Mouse (Mus musculus): Measurements from ENCODE around the gene Med23. TPM values are rescaled to one million over a fixed set of nuclear protein-coding genes. Genes with fewer than 3 reads are reported as not detected.
A peak's percentile ranks its signal among the peaks of the same experiment; 100 is the strongest.

Gene Med23
- 22.3 and 26.7 TPM in 2 replicates for total RNA-seq (2021)
- long read RNA-seq, experiment 1, full-length matches to known transcripts = 4 of 6 reads
- long read RNA-seq, experiment 1, partial matches to known transcripts = 1 of 6 reads
- long read RNA-seq, experiment 1, other reads (novel, unspliced or antisense) = 1 of 6 reads
- long read RNA-seq, experiment 2, full-length matches to known transcripts = 3 of 7 reads
- long read RNA-seq, experiment 2, partial matches to known transcripts = 4 of 7 reads
- long read RNA-seq, experiment 2, other reads (novel, unspliced or antisense) = 0 of 7 reads

- peak; percentile 98 for DNase-seq
Measured at GRCm38 (mm10) chr10:24869760-24870290, at the start of gene Med23. TSS of gene Med23 (plus strand) at chr10:24869986.

GRCm38 (mm10) chr10:24821990-24822676 is 47.7 kb upstream of the Med23 start:
- no peak for DNase-seq

GRCm38 (mm10) chr10:24822842-24823241 is 46.9 kb upstream of the Med23 start:
- DNase-seq = no peak

GRCm38 (mm10) chr10:24823265-24823664 is 46.5 kb upstream of the Med23 start:
- no peak for DNase-seq

GRCm38 (mm10) chr10:24823697-24824535 is 45.9 kb upstream of the Med23 start:
- DNase-seq = no peak

DNA sequence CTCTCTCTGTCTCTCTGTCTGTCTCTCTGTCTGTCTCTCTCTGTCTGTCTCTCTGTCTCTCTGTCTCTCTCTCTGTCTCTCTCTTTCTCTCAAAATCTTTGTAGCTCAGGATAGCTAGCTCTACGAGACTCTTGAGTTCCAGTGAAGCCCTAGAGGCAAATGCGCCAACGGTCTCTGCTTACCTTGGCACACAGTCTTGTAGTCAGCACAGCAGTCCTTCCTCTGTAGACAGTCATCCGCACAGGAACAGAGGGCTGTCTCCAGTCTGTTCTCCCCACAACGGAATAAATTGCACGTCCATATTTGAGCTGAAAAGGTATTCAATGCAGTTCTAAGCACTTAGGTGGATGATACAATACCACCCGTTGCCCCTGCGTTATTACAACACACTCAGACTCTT is 45.2 kb upstream of the Med23 start:
- DNase-seq = no peak

- no peak for DNase-seq
Measured at GRCm38 (mm10) chr10:24825456-24826081, 44.2 kb upstream of the Med23 start.

- peak; percentile 31 for DNase-seq
Measured at GRCm38 (mm10) chr10:24826130-24826529, 43.7 kb upstream of the Med23 start.

- DNase-seq = no peak
Measured at GRCm38 (mm10) chr10:24828136-24828535, 41.6 kb upstream of the Med23 start.

- no peak for DNase-seq
Measured at GRCm38 (mm10) chr10:24830448-24830847, 39.3 kb upstream of the Med23 start.

DNA sequence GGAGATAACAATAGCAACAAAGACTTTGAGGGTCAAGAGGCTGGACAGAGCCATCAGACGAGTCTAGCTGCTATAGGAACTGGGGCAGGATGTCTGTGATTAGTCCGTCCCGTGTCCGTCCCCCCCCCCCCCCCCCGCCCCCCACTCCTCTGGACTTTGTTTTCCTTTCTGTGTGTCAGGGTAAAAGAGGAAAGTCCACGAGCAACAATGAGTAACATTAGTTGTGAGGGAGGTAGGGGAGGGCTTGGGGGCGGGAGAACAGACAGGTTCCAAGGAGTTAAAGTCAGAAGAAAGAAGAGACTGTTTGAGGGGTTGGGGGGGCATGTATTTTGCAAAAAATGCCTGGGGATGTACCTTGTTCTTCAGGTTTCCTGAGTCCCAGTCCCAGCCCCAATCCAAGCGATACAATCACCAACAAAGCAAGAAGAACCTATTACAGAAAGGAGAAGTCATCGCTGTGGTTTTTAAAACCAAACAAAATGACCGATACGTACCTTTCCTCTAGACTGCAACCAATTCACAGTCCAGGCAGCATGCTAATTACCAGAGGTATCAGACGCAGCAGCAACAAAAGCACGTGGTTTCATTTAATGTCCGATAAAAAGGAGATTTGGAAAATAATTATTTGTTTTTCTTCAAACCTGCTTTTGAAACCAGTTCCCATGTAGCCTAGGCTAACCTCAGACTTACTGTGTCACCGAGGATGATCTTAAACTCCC is 38.2 kb upstream of the Med23 start:
- no peak for DNase-seq

DNA sequence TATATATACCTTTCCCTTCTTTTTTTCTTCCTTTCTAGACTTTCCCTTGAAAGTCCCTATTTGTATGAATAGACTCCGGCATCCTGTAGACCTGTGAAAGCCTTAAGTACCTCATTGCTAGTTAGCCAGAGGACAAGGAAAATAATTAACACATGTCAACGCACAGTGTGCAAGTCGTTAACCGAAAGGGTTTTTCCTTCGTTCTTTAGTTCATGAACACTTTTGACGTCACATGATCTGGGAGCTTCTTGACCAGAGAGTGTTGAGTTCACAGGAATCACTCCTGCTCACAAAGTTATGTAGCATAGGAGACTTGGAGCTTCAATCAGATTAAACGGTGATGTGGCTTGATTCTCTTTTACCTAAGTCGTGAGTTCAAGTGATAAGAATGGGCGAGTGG is 37.5 kb upstream of the Med23 start:
- DNase-seq = no peak

DNA sequence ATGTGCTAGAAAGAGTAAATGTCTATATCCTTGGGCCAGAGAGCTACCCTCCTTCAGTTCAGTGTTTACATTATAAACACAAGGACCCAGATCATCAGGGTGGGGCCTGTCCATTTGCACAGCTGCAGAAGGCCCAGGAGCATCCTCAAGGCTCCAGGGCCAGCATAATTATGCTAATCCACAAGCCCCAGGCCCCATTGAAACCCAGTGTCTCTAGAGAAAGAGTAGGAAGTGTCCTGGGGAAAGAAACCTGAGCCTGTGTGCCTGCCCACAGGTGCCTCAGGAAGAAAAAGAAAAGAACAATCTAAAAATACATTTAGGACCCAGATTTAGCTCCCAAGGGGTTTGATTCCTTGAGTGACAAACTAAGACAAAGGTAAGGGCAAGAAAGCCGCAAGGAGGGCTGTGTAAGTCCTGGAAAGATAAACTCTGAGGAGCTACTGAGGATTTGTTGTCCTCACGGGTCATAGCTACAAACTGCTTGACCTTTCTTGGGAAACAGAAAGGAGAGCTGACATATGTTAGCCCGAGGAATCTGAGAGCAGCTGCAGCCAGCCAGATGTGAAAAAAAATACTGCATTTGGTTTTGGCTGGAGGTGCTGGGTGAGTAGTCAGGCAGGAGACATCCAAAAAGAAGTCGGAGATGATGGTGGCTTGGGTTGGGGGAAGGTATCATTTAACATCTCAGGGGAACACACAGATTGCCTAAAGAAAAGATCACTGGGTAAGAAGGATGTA is 35.0 kb upstream of the Med23 start:
- DNase-seq = no peak

- DNase-seq = peak; percentile 12
Measured at GRCm38 (mm10) chr10:24835702-24836342, 34.0 kb upstream of the Med23 start.

DNA sequence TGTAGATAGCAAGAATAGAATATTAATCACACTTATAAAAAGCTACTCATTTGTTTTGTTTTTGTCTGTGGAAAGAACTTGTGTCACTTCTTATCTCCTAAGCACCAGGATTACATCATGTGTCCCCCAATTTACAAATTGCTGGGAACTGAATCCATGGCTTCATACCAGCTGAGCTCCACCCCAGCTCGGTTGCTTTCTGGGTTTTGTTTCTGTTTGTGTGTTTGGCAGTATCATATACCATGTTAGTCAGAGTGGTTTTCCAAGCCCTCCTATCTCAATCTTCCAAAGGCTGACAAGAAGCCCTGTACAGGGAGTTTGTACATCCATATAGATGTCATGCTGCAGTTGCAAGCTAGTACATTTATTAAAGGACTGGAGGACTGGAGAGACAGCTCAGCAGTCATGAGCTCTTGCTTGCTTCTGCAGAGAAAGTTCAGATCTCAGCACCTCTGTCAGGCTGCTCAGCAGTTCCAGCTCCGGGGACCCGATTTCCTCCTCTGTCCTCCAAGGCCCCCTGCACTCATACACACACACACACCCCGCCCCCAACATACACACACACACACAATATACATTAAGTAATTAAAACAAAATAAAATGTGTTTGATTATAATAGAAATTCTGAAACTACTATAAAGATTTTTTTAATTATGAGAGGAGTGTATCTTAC is 33.3 kb upstream of the Med23 start:
- no peak for DNase-seq

GRCm38 (mm10) chr10:24840795-24841194 is 29.0 kb upstream of the Med23 start:
- DNase-seq = no peak

DNA sequence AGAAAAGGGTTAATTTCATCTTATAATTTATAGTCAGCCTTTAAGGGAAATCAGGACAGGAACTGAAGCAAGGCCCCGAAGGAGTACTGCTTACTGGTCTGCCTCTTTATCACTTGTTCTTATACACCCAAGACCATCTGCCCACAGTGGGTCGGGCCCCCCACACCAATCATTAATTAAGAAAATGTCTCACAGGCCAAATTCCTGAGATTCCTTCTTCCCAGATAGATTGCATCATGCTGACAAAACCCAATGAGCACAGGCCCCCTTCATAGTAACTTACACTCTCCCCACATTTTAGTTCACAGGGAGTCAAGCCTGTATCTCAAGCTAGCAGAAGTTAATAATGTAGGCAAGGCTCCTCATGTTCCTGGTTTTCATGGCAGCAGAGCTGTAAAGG is 27.8 kb upstream of the Med23 start:
- no peak for DNase-seq

DNA sequence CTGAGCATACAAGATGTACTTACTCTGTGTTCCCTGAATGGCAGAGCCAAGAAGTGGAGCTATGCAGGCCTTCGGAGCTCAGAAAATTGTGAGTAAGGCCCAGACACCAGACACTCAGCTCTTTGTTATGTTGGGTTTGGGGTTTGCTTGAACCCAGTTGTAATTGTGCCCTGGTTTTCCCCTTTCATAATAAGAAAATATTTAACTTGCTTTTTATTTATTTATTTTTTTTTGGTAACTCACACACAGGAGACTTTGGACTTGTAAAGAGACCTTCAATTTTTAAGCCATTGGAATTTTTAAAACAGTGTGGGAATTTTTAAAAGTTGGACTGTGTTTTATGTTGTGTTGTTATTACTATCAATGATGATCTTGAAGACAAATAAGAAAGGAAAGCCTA is 27.1 kb upstream of the Med23 start, which contains the start of gene Enpp3:
Enpp3 (minus strand) TSS at position 148 of the 400 bp plus-strand sequence.
- DNase-seq = no peak

- DNase-seq = no peak
Measured at GRCm38 (mm10) chr10:24863146-24863545, 6.6 kb upstream of the Med23 start.

DNA sequence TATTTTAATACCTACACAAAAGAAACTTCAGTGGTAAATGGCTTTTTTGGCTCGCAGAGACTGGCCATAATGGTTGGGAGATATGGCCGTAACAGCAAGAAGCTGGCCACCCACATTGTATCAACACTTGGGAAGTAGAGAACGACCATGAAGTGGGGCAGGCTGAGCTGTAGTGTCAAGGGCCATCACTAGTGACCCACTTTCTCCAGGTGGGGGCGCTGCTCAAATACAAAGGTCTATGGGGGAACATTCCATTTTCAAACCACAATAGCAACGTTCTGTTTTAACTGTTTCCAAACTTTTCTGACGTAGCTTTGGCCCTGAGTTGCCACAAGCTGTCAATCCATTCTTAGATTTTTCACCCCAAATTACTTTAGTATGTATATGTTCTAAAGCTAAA is 5.4 kb upstream of the Med23 start:
- DNase-seq = peak; percentile 21

Data from adrenal gland, postnatal 14 days (tissue).